Mouse (Mus musculus) layer of hippocampus, adult 9-10 months (tissue): ENCODE measurements around the gene Snd1.

ENCODE experiments used
- DNase-seq: peaks from one replicate; pipeline ENCODE4 v3.0.0; 2022; ENCODE audit warnings: low spot score

Gene Snd1

GRCm38 (mm10) chr6:28635531-28636348 lies 160.8 kb downstream of the Snd1 start:
- no peak for DNase-seq

- no peak for DNase-seq
Observed at GRCm38 (mm10) chr6:28640088-28640487, 165.1 kb downstream of the Snd1 start.

GRCm38 (mm10) chr6:28642909-28643308 lies 168.0 kb downstream of the Snd1 start:
- no peak for DNase-seq

DNA sequence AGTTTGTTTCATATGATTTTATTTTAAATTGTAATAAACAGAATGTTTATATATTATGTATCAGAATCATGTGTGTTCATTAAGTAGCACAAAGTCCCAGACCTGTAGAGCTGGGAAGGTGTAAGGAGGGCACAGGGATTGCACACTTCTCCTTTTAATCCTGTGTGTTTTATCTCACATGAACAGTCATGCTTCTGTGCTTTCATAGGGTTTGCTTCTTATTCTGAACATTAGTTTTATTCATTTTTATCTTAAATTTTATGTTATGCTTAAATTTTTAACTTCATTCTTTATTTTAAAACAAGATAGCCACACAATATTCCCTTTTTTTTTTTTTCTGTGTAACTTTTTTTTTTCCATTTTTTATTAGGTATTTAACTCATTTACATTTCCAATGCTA lies 170.3 kb downstream of the Snd1 start:
- no peak for DNase-seq

DNA sequence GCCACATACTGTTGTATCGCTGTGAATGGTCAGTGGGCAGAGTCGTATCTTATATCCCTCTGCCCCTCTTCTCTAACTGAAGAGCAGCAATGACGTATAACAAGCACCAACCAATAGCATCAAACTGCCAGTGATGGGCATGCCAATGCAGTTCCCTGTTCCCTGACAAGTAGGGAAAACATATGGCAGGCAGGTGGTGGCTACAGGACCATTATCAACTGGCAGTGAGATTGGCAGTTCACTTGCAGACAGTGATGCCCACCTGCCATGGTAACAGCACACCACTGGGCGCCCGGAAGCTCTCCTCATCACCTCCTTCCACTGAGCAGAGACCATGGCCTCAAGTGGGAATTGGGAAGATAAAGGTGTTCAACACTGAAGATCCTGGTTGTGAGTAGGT lies 181.6 kb downstream of the Snd1 start:
- no peak for DNase-seq

- no peak for DNase-seq
Observed at GRCm38 (mm10) chr6:28663004-28663403, 188.1 kb downstream of the Snd1 start.

DNA sequence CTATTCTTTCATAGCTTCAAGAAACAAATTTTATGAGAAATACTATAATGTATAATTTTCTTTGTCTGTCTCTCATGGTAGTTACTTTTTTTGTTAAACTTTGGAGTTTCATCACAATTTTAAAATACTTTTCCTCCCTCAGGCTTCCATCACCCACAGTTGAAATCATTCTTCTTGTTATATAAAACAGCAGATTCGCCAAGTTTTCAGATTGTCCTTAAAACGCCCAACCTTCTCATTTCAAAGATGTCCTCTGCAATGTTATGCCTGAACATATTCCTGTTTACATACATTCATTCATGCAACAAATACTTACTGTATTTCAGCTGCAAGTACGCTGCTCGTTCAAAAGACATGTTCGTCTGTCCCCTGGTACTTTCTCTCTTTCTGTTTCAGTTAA lies 188.7 kb downstream of the Snd1 start:
- DNase-seq, result no peak

GRCm38 (mm10) chr6:28664716-28665115 lies 189.8 kb downstream of the Snd1 start:
- no peak for DNase-seq

GRCm38 (mm10) chr6:28667586-28667985 lies 192.6 kb downstream of the Snd1 start:
- no peak for DNase-seq

DNA sequence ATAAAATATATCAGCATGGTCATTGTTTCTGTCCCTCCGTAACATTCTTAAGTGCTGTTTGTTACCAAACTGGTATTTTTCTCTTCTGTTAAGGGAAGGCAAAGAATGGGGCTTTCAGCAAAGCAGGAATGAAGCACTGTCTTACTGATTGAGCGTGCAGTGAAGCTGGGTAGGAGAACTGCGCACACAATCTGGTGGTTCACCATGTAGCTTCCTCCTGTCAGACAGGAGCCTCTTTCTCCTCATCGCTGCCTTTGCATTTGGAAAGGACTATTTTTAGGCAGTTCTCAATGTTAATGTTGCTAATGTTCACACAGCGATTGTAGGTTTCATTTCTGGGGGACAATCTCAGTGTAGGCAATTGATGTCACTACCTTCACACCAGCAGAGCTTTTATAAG lies 194.3 kb downstream of the Snd1 start:
- DNase-seq, result no peak

GRCm38 (mm10) chr6:28672388-28672787 lies 197.4 kb downstream of the Snd1 start:
- DNase-seq, result no peak

GRCm38 (mm10) chr6:28674686-28675085 lies 199.7 kb downstream of the Snd1 start:
- DNase-seq, result no peak

DNA sequence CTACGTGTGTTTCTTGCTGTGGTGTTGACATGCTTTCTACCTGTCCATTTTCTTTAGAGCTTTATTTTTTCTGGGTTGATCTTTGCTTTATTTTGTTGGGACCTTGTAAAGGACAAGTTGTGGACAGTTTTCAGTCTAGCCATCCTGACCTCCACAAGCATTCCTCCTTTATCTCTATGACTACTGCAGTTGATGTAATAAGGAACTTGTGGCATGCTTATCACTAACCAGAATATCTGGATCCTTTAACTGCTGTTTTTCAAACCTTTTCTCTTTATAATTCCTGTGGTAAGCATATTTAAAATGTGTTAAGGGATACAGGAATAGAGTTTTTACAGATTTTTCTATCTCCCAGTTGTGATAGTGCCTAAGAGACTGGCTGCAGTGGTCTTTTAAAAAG lies 204.0 kb downstream of the Snd1 start:
- DNase-seq, result no peak

DNA sequence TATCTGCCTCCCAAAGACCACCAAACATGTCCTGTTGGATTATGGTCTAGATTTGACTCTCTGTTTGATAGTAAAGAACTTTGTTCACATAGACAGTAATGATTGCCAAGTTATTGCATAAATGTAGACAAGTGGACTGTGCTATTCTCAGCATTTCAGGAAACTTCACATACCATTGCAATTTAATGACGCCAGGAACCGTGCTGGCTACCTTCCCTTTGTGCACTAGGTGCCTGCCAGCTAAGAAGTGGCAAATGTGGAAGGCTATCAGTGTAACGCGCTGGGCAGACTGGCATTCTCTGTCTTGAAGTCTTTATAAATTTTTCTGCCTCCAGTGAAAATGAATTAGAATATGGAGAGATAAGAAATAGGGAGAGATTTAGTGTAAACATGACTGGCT lies 205.6 kb downstream of the Snd1 start:
- DNase-seq, result no peak

DNA sequence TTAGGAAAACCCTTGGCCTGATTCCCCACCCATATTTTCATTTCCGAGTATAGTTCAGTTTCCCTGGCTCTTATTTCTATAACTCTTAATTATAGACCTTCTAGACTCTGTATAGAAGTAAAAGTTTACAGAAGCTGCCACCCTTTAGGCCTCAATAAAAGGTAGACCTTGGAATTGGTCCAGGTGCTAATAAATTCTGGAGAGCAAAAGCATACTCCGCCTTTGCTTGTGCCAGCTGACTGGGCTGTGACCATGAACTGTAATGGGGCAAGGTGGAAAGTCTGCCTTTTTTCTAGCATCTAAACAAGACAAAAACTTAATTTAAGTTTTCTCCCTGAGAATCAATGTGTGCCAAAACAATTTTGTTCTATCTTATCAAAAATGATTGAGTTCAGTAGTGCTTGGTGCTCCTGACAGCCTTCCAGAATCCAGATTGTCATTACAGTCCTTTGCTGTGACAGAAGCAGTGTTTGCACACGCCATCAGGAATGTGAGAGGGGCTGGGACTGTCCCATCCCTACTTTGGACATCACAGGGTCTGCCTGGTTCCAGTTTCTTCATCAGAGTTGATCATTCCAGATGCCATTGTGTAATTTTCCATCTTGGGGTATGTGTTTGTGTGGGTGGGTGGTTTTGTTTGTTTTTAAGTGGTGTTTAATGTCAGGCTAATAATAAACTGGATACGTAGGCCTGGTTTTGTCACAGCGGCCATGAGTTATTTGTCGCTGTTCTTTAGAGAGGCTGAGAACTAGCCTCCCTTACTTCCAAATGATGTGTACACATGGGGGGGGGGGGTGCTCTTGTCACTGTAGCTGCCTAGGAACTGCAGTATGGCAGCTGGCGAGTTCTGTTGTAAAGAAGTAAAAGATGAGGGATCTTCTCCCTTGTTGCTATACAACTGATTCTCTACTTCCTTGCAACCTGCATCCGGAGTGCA lies 206.8 kb downstream of the Snd1 start:
- no peak for DNase-seq

- no peak for DNase-seq
Observed at GRCm38 (mm10) chr6:28685052-28685451, 210.1 kb downstream of the Snd1 start.

DNA sequence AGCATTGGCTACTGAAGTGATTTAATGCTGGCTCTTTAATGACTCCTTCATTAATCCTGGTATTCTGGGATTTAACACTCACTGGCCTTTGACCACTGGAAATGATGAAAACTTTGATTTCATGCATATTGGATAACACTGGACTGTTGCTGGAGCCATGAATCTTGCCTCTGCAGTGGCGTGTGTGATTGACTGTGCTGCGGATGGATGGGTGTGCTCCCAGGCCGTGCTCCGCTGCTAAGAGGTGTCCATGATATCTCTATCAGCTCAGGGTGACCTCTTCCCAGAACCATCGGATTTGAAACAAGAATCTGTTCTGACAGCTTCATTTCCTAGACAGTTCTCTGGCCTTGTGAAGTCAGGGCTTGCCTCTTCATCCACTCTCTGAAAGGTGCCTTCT lies 210.8 kb downstream of the Snd1 start:
- DNase-seq, result no peak

- peak; percentile 40 for DNase-seq
Observed at GRCm38 (mm10) chr6:28687776-28688175, 212.8 kb downstream of the Snd1 start.

DNA sequence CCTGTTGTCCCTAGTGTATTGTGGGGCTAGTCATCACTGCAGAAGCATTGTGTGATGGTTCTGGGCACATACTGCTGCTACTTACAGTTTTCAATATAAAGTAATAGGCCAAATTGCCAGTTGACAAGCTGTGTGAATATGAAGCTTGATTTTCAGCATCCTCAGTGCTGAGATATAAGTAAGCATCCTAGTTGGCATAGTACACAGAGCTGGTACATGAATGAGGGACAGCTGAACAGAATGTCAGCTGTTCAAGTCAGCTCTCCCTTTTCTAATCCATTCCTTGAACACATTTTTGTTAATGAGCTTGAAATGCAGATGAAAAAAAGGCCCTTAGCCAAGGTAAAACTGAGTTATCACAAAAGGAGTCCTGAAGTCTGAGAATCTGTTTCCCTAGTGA lies 217.7 kb downstream of the Snd1 start:
- no peak for DNase-seq

DNA sequence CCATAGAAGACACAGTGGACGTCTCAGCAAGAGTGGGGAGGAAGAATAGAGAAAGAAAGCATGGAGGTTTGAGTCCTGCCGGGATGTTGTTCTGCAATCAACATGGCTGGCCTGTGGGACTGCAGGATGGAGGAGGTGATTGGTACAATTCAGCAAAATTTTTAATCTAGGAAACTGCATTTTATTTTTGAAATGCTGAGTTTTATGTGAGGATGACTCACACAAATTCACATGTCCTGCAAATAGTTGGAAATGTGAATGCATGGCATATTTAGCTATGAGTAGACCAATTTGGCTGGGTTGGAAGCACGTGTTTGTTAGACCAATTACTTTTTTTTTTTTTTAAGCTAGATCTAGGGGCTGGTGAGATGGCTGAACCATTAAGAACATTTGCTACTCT lies 222.3 kb downstream of the Snd1 start:
- no peak for DNase-seq

- no peak for DNase-seq
Observed at GRCm38 (mm10) chr6:28704612-28705011, 229.7 kb downstream of the Snd1 start.

DNA sequence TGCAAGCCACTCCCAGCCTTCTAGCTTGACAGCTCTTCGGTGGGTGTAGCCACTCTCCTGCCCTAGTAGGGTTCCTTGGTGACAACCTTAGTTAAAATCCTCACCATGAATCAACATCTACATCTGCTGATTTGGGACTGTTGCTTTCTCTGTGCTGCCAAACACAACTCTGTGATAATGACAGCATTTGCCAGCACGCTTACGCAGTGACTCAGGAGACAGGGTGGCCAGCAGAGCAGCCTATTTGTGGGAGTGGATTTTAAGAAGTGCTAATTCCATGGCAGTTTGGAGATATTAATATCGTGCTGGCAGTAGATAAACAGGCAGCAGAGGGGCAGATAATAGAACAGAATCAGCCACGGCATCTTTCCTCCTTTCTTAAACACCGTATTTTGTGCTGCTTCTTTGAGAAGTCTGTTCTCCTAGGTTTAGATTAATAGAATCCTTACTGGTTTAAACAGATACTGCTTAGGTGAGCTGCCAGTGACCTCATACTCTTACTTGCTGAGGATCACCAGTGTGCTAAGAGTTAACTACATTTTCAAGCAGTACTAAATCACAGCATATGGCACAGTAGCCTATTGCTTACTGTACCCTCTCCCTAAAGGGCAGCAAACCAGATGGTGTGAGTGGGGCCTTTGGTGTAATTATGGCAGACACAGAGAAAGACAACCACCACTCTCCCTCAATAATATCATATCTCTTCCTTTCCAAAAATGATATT lies 230.6 kb downstream of the Snd1 start:
- DNase-seq, result peak; percentile 71
